Mouse (Mus musculus) embryonic facial prominence, embryonic 11.5 days (tissue): ENCODE results near the gene Cdc20b. TPM values are rescaled to one million over a fixed set of nuclear protein-coding genes. Genes with fewer than 3 reads are reported as not detected.
A peak's percentile ranks its signal among the peaks of the same experiment; 100 is the strongest.

Source experiments
- ATAC-seq: fragments of 200-750 bp; cut with Nextera tagmentation; replicated peaks from 2 replicates; pipeline ENCODE4 v1.8.0; 2017; ENCODE audit warnings: low read depth; ENCODE audit not compliant: insufficient number of reproducible peaks, low FRiP score, low TSS enrichment
- DNase-seq: peaks from one replicate; pipeline ENCODE4 v3.0.0-alpha.2; 2015; ENCODE audit warnings: low spot score
- H3K27ac ChIP-seq: fragments of 300-500 bp; sonication (generic); replicated peaks from 2 replicates; pipeline ENCODE4 v1.5.1; 2014; ENCODE audit warnings: mild to moderate bottlenecking, low read depth, low read length, control low read depth
- H3K27me3 ChIP-seq: fragments of 300-500 bp; sonication (generic); 2 replicates; pipeline ENCODE4 v1.6.1; 2014; ENCODE audit warnings: mild to moderate bottlenecking, low read length, moderate library complexity, mixed read lengths; ENCODE audit not compliant: control insufficient read depth, insufficient read depth
- H3K36me3 ChIP-seq: fragments of 300-500 bp; sonication (generic); replicated peaks from 2 replicates; pipeline ENCODE4 v1.6.1; 2014; ENCODE audit warnings: low read depth, mild to moderate bottlenecking, low read length, moderate library complexity, mixed read lengths; ENCODE audit not compliant: control insufficient read depth, insufficient read depth
- H3K4me1 ChIP-seq: fragments of 300-500 bp; sonication (generic); 2 replicates; pipeline ENCODE4 v1.6.1; 2014; ENCODE audit warnings: low read length, mixed read lengths; ENCODE audit not compliant: control insufficient read depth, insufficient read depth
- H3K4me2 ChIP-seq: fragments of 300-500 bp; sonication (generic); 2 replicates; pipeline ENCODE4 v1.6.1; 2014; ENCODE audit warnings: low read depth, mild to moderate bottlenecking, control low read depth, low read length, moderate library complexity
- H3K4me3 ChIP-seq: fragments of 300-500 bp; sonication (generic); 2 replicates; pipeline ENCODE4 v1.5.1; 2014; ENCODE audit warnings: low read depth, low read length, control low read depth
- H3K9ac ChIP-seq: fragments of 300-500 bp; sonication (generic); replicated peaks from 2 replicates; pipeline ENCODE4 v1.6.1; 2014; ENCODE audit warnings: mild to moderate bottlenecking, control low read depth, low read length
- H3K9me3 ChIP-seq: fragments of 300-500 bp; sonication (generic); replicated peaks from 2 replicates; pipeline ENCODE4 v1.6.1; 2016; ENCODE audit warnings: mild to moderate bottlenecking, low read length, inconsistent platforms, mixed read lengths; ENCODE audit not compliant: control insufficient read depth
- WGBS: fragments of 180-500 bp; shearing (Covaris S2); extraction: QIAGEN DNeasy Blood & Tissue Kit; methylation state at CpG from one replicate; pipeline ENCODE4 v1.1.7; 2014; 5-methylcytosine and 5-hydroxymethylcytosine counted together
- polyA plus RNA-seq: library from polyadenylated mRNA; unstranded; fragments of >200 nt; fragmentation: Nextera tagmentation; extraction: Ambion mirVana; gene quantifications from 2 replicates; pipeline ENCODE4 v1.2.1, GENCODE M21; 2014

Cdc20b gene
- 0.14 TPM in 1 of 2 replicates, not detected in the other for polyA plus RNA-seq

- no peak within 1 kb of the TSS for H3K27ac ChIP-seq
- ATAC-seq, result no peak
Measured at GRCm38 (mm10) chr13:113034950-113035421, at the start of gene Cdc20b. Gene Cdc20b (plus strand): TSS chr13:113035111.

GRCm38 (mm10) chr13:112985605-112986450, 49.1 kb upstream of the Cdc20b start:
- Histone ChIP-seq H3K9me3 (no peaks in the 10 kb centered on the region), H3K4me2 (no peak overlapping the region), H3K36me3 (no peaks in the 10 kb centered on the region), H3K27ac (no peak overlapping the region), H3K27me3 (peaks cover 50% of the 10 kb centered on the region), H3K9ac (no peak overlapping the region), H3K4me1 (peaks cover 4% of the 10 kb centered on the region; the same call in 1 of the 2 replicates), H3K4me3 (no peak overlapping the region)
- ATAC-seq (peak; percentile 50), DNase-seq (peak; percentile 56)
- 2% methylated on average over 18 of the region's 18 CpGs for WGBS

More at GRCm38 (mm10) chr13:113034950-113035421, at the start of gene Cdc20b:
- peak within 1 kb of the TSS; percentile 14; the same call in 1 of the 2 replicates for H3K9ac ChIP-seq
- H3K4me1 ChIP-seq, result no peaks in the 10 kb centered on the region
- peak; percentile 48 for DNase-seq
- under 1% methylated on average over 46 of the region's 46 CpGs for WGBS
- no peaks in the 10 kb centered on the region for H3K36me3 ChIP-seq
- H3K27me3 ChIP-seq, result peaks cover 23% of the 10 kb centered on the region
- peak within 1 kb of the TSS; percentile 42 for H3K4me3 ChIP-seq
- no peaks in the 10 kb centered on the region for H3K9me3 ChIP-seq
- H3K4me2 ChIP-seq, result peak within 1 kb of the TSS; percentile 85

- H3K4me3 ChIP-seq, result no peak overlapping the region
- ATAC-seq (no peak), DNase-seq (no peak)
- H3K9me3 ChIP-seq, result no peaks in the 10 kb centered on the region
- H3K4me2 ChIP-seq, result no peak overlapping the region
- peaks cover 4% of the 10 kb centered on the region; the same call in 1 of the 2 replicates for H3K4me1 ChIP-seq
- WGBS, result under 1% methylated on average over 17 of the region's 17 CpGs
- no peak overlapping the region for H3K27ac ChIP-seq
- no peak overlapping the region for H3K9ac ChIP-seq
- H3K36me3 ChIP-seq, result no peaks in the 10 kb centered on the region
- peaks cover 56% of the 10 kb centered on the region for H3K27me3 ChIP-seq
Measured at GRCm38 (mm10) chr13:112986451-112986950, 48.4 kb upstream of the Cdc20b start.

GRCm38 (mm10) chr13:112987532-112987943, 47.4 kb upstream of the Cdc20b start, which contains the start of gene Ccno:
Gene Ccno (plus strand): TSS chr13:112987802.
- Histone ChIP-seq H3K9me3 (no peaks in the 10 kb centered on the region), H3K4me2 (peak within 1 kb of the TSS; percentile 98), H3K27me3 (peaks cover 61% of the 10 kb centered on the region), H3K27ac (no peak within 1 kb of the TSS), H3K4me3 (peak within 1 kb of the TSS; percentile 46), H3K36me3 (no peaks in the 10 kb centered on the region), H3K9ac (peak within 1 kb of the TSS; percentile 43), H3K4me1 (peaks cover 4% of the 10 kb centered on the region; the same call in 1 of the 2 replicates)
- WGBS, result under 1% methylated on average over 47 of the region's 47 CpGs
- DNase-seq, result peak; percentile 91
- peak; percentile 91 for ATAC-seq

- H3K9me3 ChIP-seq, result no peaks in the 10 kb centered on the region
- peak overlapping the region; percentile 43 for H3K9ac ChIP-seq
- H3K4me2 ChIP-seq, result peak overlapping the region; percentile 98
- H3K36me3 ChIP-seq, result no peaks in the 10 kb centered on the region
- DNase-seq (peak; percentile 46), ATAC-seq (no peak; the same call in 1 of the 2 replicates)
- H3K4me1 ChIP-seq, result peaks cover 4% of the 10 kb centered on the region; the same call in 1 of the 2 replicates
- under 1% methylated on average over 39 of the region's 39 CpGs for WGBS
- peak overlapping the region; percentile 46 for H3K4me3 ChIP-seq
- peaks cover 64% of the 10 kb centered on the region for H3K27me3 ChIP-seq
- no peak overlapping the region for H3K27ac ChIP-seq
Measured at GRCm38 (mm10) chr13:112987991-112988390, 46.9 kb upstream of the Cdc20b start.

GRCm38 (mm10) chr13:112988866-112989265, 46.0 kb upstream of the Cdc20b start:
- Histone ChIP-seq H3K9me3 (no peaks in the 10 kb centered on the region), H3K4me3 (peak overlapping the region; percentile 46), H3K9ac (no peak overlapping the region), H3K4me1 (peaks cover 10% of the 10 kb centered on the region), H3K27me3 (peaks cover 73% of the 10 kb centered on the region), H3K27ac (no peak overlapping the region), H3K4me2 (peak overlapping the region; percentile 27; the same call in 1 of the 2 replicates), H3K36me3 (no peaks in the 10 kb centered on the region)
- ATAC-seq, result no peak
- peak; percentile 26 for DNase-seq
- 2% methylated on average over 19 of the region's 19 CpGs for WGBS

- Histone ChIP-seq H3K4me1 (peaks cover 13% of the 10 kb centered on the region), H3K4me3 (peak overlapping the region; percentile 8; the same call in 1 of the 2 replicates), H3K27me3 (peaks cover 76% of the 10 kb centered on the region), H3K9ac (no peak overlapping the region), H3K36me3 (no peaks in the 10 kb centered on the region), H3K4me2 (no peak overlapping the region), H3K27ac (no peak overlapping the region), H3K9me3 (no peaks in the 10 kb centered on the region)
- under 1% methylated on average over 23 of the region's 23 CpGs for WGBS
- DNase-seq (peak; percentile 23), ATAC-seq (no peak)
Measured at GRCm38 (mm10) chr13:112989541-112989940, 45.4 kb upstream of the Cdc20b start.
